9 mouse cellular contexts compared by ENCODE assay signal in the genomic region with DNA sequence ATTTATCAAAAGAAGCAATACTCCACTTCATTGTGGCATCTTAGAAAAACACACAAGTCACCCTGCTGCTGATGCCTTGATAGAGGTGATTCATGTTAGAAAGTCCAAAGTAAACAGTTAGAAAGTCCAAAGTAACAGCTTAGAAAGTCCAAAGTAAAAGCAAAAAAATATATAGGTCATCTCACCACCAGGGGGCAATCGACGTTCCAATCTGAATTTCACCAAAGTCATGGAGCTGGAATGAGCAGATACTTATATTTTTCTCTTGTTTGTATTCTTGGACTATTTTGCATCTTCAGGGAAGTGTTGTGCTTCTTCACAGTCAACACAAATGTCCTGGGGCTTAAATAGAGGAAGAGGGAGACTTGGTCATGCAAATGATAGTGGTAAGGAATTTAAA.
A peak's percentile ranks its signal among the peaks of the same experiment; 100 is the strongest.
DNase-seq lines count a peak whose midpoint lies in the region; ATAC-seq and TF ChIP-seq lines count a peak whose summit lies in the region.
"Had no signal": no experiment of that assay in that cellular context is flagged by ENCODE, and none has a peak within 500 bp of the region (broad histone marks: within the 10 kb centered on the region; RNA-seq: fewer than 3 reads in every experiment).

No protein-coding gene starts in this region.

- no peak overlapping the region for H3K9ac ChIP-seq in liver, adult 2 months (ENCODE audit: low read depth, low read length)
- H3K9ac ChIP-seq in liver, embryonic 11.5 days (ENCODE audit: low read depth, low read length): no peak overlapping the region
- H3K9ac ChIP-seq in lung, postnatal 0 days (replicated peaks; ENCODE audit: low read depth): no peak overlapping the region

- intact Hi-C loops in gastrocnemius, adult 2 months (cut with DNase I): loop anchor here (5.0 kb wide), 1 partner anchor 689 kb away; no protein-coding TSS in a partner anchor
- intact Hi-C loops in gastrocnemius, postnatal 14 days (cut with DNase I; ENCODE audit: low total_unique reads): loop anchor here (5.0 kb wide), 1 partner anchor 689 kb away; no protein-coding TSS in a partner anchor

- no peak overlapping the region for H3K4me2 ChIP-seq in liver, embryonic 11.5 days
- H3K4me2 ChIP-seq in lung, postnatal 0 days (replicated peaks; ENCODE audit: low read depth, low read length): no peak overlapping the region

- H3K9me3 ChIP-seq in liver, embryonic 11.5 days (ENCODE audit: control insufficient read depth, low read length): no peaks in the 10 kb centered on the region
- H3K9me3 ChIP-seq in lung, postnatal 0 days (ENCODE audit: low read length): no peaks in the 10 kb centered on the region

- H3K4me1 ChIP-seq in liver, adult 2 months (ENCODE audit: control insufficient read depth, insufficient read depth, low read length): no peaks in the 10 kb centered on the region
- H3K4me1 ChIP-seq in liver, embryonic 11.5 days (replicated peaks; ENCODE audit: control insufficient read depth, insufficient read depth, low read length): no peaks in the 10 kb centered on the region
- H3K4me1 ChIP-seq in lung, postnatal 0 days (ENCODE audit: insufficient read depth, low read depth, low read length): no peaks in the 10 kb centered on the region

- peak; percentile 55 for TF ChIP-seq CTCF in gastrocnemius, adult 2 months (IDR thresholded peaks at IDR 0.05)
- no peak; the same call in 1 of the 2 replicates for TF ChIP-seq CTCF in liver, adult 2 months (IDR thresholded peaks at IDR 0.05; ENCODE audit: low read depth, low read length)
- peak; percentile 71 for TF ChIP-seq CTCF in lung, postnatal 0 days (IDR thresholded peaks at IDR 0.05)

- no peaks in the 10 kb centered on the region for H3K36me3 ChIP-seq in liver, adult 2 months (ENCODE audit: control insufficient read depth, insufficient read depth, low read length)
- H3K36me3 ChIP-seq in liver, embryonic 11.5 days (ENCODE audit: control insufficient read depth, insufficient read depth, low read length): no peaks in the 10 kb centered on the region
- no peaks in the 10 kb centered on the region for H3K36me3 ChIP-seq in lung, postnatal 0 days (ENCODE audit: insufficient read depth, low read length)
- H3K36me3 ChIP-seq: G1E had no signal

- H3K27ac ChIP-seq in gastrocnemius, adult 2 months: no peak overlapping the region
- no peak overlapping the region for H3K27ac ChIP-seq in liver, adult 2 months (replicated peaks; ENCODE audit: insufficient read depth, low read depth, low read length)
- no peak overlapping the region for H3K27ac ChIP-seq in liver, embryonic 11.5 days (ENCODE audit: low read depth, low read length)
- no peak overlapping the region for H3K27ac ChIP-seq in lung, postnatal 0 days (ENCODE audit: low read length)

- no peak for TF ChIP-seq POLR2A in liver, adult 2 months (IDR thresholded peaks at IDR 0.05; ENCODE audit: extremely low read depth, insufficient read depth, low read length)

- ATAC-seq in liver, embryonic 11.5 days (replicated peaks; ENCODE audit: low FRiP score): no peak
- ATAC-seq in lung, postnatal 0 days: no peak

- H3K79me2 ChIP-seq in liver, adult 2 months (ENCODE audit: control insufficient read depth, insufficient read depth, low read length): no peaks in the 10 kb centered on the region

- H3K4me3 ChIP-seq in gastrocnemius, adult 2 months: no peak overlapping the region
- H3K4me3 ChIP-seq in liver, adult 2 months (ENCODE audit: insufficient read depth, low read depth, low read length): no peak overlapping the region
- no peak overlapping the region for H3K4me3 ChIP-seq in liver, embryonic 11.5 days (ENCODE audit: low read depth, low read length)
- H3K4me3 ChIP-seq in lung, postnatal 0 days (ENCODE audit: low read depth, low read length): no peak overlapping the region

- no peaks in the 10 kb centered on the region for H3K27me3 ChIP-seq in liver, adult 2 months (ENCODE audit: control insufficient read depth, insufficient read depth, low read length)
- H3K27me3 ChIP-seq in liver, embryonic 11.5 days (replicated peaks; ENCODE audit: control insufficient read depth, insufficient read depth, low read length): no peaks in the 10 kb centered on the region
- H3K27me3 ChIP-seq in lung, postnatal 0 days (replicated peaks; ENCODE audit: insufficient read depth, low read length): no peaks in the 10 kb centered on the region

- no peak for TF ChIP-seq EP300 in lung, postnatal 0 days (IDR thresholded peaks at IDR 0.05)

- 13% methylated on average over 2 of the region's 2 CpGs for WGBS in liver, adult 2 months
- 27% methylated on average over 2 of the region's 2 CpGs for WGBS in liver, embryonic 11.5 days
- 15% methylated on average over 2 of the region's 2 CpGs for WGBS in lung, postnatal 0 days

- no peak for DNase-seq in gastrocnemius, adult 2 months
- DNase-seq in gastrocnemius, postnatal 14 days: no peak
- DNase-seq in liver, adult 2 months (ENCODE audit: extremely low read depth, low read depth, low spot score): peak; percentile 31
- DNase-seq in liver, embryonic 11.5 days (ENCODE audit: low spot score): no peak
- DNase-seq in adrenal gland, postnatal 25 days: peak; percentile 3
- peak; percentile 63 for DNase-seq in lung, postnatal 0 days (ENCODE audit: low spot score)
- no peak for DNase-seq in urinary bladder, postnatal 10 days (ENCODE audit: low spot score)
- DNase-seq in urinary bladder, postnatal 36 days (ENCODE audit: low spot score in 2 of 2): no peak

Comparison
In these comparisons a context has a peak if more than half of its experiments do, and no peak if none do; other contexts are left out.
1. DNase-seq: peak in liver, adult 2 months (single experiment), adrenal gland, postnatal 25 days (single experiment) and lung, postnatal 0 days (single experiment); none in gastrocnemius, adult 2 months (single experiment), gastrocnemius, postnatal 14 days (single experiment), liver, embryonic 11.5 days (single experiment), urinary bladder, postnatal 10 days (single experiment) and urinary bladder, postnatal 36 days (0 of 2).